Mouse (Mus musculus) liver, adult 2 months (tissue): Measurements from ENCODE around the gene C130026I21Rik.
"Not testable (repeated sequence)": the region's sequence is repeated elsewhere in the genome, so short reads cannot be mapped to it uniquely, and the experiment has no call there.

ENCODE experiments used
- CTCF ChIP-seq: fragments of 200-500 bp; IDR thresholded peaks from 2 replicates; pipeline ENCODE4 v1.5.1; 2011; ENCODE audit warnings: low read depth, low read length, control low read depth
- POLR2A ChIP-seq: fragments of 200-500 bp; IDR thresholded peaks from 2 replicates; pipeline ENCODE4 v1.6.1; 2011; ENCODE audit warnings: low read length, control low read depth; ENCODE audit not compliant: insufficient read depth; ENCODE audit errors: extremely low read depth

DNA sequence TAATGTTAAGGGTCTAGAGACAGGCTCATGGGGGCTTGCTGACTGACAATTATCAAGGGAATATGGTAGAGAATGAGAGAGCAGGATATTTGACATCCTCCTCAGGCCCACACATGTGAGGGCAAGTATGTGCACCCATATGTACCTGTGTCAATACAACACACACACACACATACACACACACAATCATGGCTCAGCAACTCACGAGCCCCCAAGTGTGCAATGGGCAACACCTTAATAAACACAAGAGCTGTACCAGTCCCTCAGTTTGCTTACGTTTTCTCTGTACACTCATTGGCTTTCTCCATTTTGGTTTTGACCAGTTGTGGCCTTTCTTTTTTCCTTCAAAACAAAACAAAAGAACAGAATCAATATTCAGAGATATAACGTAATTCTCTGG lies 185.6 kb downstream of the C130026I21Rik start:
- TF ChIP-seq CTCF, POLR2A: not testable (repeated sequence)
